Mouse (Mus musculus) MEL (cell line): ENCODE measurements around the gene Sox30. TPM values are rescaled to one million over a fixed set of nuclear protein-coding genes. Genes with fewer than 3 reads are reported as not detected.

Experiments used
- DNase-seq: peaks from one replicate; pipeline ENCODE4 v3.0.0; 2011; ENCODE audit warnings: low read depth, low spot score
- H3K27ac ChIP-seq: 2 replicates; pipeline ENCODE4 v1.5.1; 2012; ENCODE audit warnings: low read depth, mild to moderate bottlenecking, control low read depth, low read length, moderate library complexity; ENCODE audit not compliant: control insufficient read depth
- H3K27me3 ChIP-seq, 2 experiments: fragments of 150-350 bp in 1 of 2; sonication (generic) in 1 of 2; 2 replicates each; pipeline ENCODE4 v1.6.1; 2012; ENCODE audit warnings: low read length in 2 of 2, mild to moderate bottlenecking in 2 of 2, improper control_type of control experiment in 1 of 2, moderate library complexity in 1 of 2; ENCODE audit not compliant: insufficient read depth in 2 of 2, control insufficient read depth in 1 of 2
- H3K36me3 ChIP-seq, 2 experiments: 2 replicates each; pipeline ENCODE4 v1.6.1; 2012 to 2014; ENCODE audit warnings: low read length in 2 of 2, improper control_type of control experiment in 1 of 2, inconsistent platforms in 1 of 2, mild to moderate bottlenecking in 1 of 2; ENCODE audit not compliant: insufficient read depth in 2 of 2, control insufficient read depth in 1 of 2
- H3K4me1 ChIP-seq, 2 experiments: fragments of 150-350 bp in 1 of 2; sonication (generic) in 1 of 2; 2 replicates each; pipeline ENCODE4 v1.6.1; 2012; ENCODE audit warnings: low read length in 2 of 2, improper control_type of control experiment in 1 of 2, mild to moderate bottlenecking in 1 of 2; ENCODE audit not compliant: insufficient read depth in 2 of 2, control insufficient read depth in 1 of 2
- H3K4me3 ChIP-seq, 2 experiments: fragments of 150-350 bp in 1 of 2; sonication (generic) in 1 of 2; 2 replicates each; pipeline ENCODE4 v1.5.1; 2012; ENCODE audit warnings: low read depth in 2 of 2, low read length in 2 of 2, mild to moderate bottlenecking in 2 of 2, moderate library complexity in 2 of 2, control low read depth in 1 of 2, improper control_type of control experiment in 1 of 2; ENCODE audit not compliant: control insufficient read depth in 1 of 2, insufficient read depth in 1 of 2
- H3K79me2 ChIP-seq: 2 replicates; pipeline ENCODE4 v1.6.1; 2012; ENCODE audit warnings: mild to moderate bottlenecking, low read length, moderate library complexity; ENCODE audit not compliant: control insufficient read depth, poor library complexity, insufficient read depth
- H3K9ac ChIP-seq: 2 replicates; pipeline ENCODE4 v1.6.1; 2012; ENCODE audit warnings: low read depth, mild to moderate bottlenecking, control low read depth, low read length, moderate library complexity; ENCODE audit not compliant: control insufficient read depth, poor library complexity, severe bottlenecking
- H3K9me3 ChIP-seq: fragments of 150-350 bp; sonication (generic); replicated peaks from 2 replicates; pipeline ENCODE4 v1.6.1; 2012; ENCODE audit warnings: mild to moderate bottlenecking, low read length, improper control_type of control experiment, moderate library complexity; ENCODE audit not compliant: insufficient read depth
- BHLHE40 ChIP-seq: IDR thresholded peaks from 2 replicates; pipeline ENCODE4 v1.6.1; 2012; ENCODE audit warnings: low read depth, mild to moderate bottlenecking, inconsistent platforms, low read length, improper control_type of control experiment, borderline replicate concordance
- CHD1 ChIP-seq: IDR thresholded peaks from 2 replicates; pipeline ENCODE4 v1.6.1; 2012; ENCODE audit warnings: low read depth, mild to moderate bottlenecking, inconsistent platforms, low read length, improper control_type of control experiment
- CTCF ChIP-seq, 3 experiments: IDR thresholded peaks in 2 of 3; conservative IDR thresholded peaks in 1 of 3; 2 replicates each; pipeline ENCODE4 v1.5.1; 2011 to 2012; ENCODE audit warnings: low read length in 3 of 3, low read depth in 2 of 3, mild to moderate bottlenecking in 2 of 3, improper control_type of control experiment in 1 of 3, inconsistent platforms in 1 of 3, mixed read lengths in 1 of 3, moderate library complexity in 1 of 3; ENCODE audit not compliant: control insufficient read depth in 1 of 3, insufficient read depth in 1 of 3, poor library complexity in 1 of 3, severe bottlenecking in 1 of 3
- E2F4 ChIP-seq: IDR thresholded peaks from 2 replicates; pipeline ENCODE4 v1.6.1; 2011; ENCODE audit warnings: low read depth, low read length, improper control_type of control experiment, borderline replicate concordance
- EP300 ChIP-seq, 2 experiments: IDR thresholded peaks; 2 replicates each; pipeline ENCODE4 v1.6.1; 2011; ENCODE audit warnings: improper control_type of control experiment in 2 of 2, low read length in 2 of 2, low read depth in 1 of 2, mild to moderate bottlenecking in 1 of 2
- ETS1 ChIP-seq: IDR thresholded peaks from 2 replicates; pipeline ENCODE4 v1.6.1; 2012; ENCODE audit warnings: low read depth, mild to moderate bottlenecking, inconsistent platforms, low read length, improper control_type of control experiment, moderate library complexity
- GABPA ChIP-seq: IDR thresholded peaks from 2 replicates; pipeline ENCODE4 v1.6.1; 2012; ENCODE audit warnings: low read depth, mild to moderate bottlenecking, inconsistent platforms, low read length, improper control_type of control experiment, moderate library complexity
- HCFC1 ChIP-seq: IDR thresholded peaks from 2 replicates; pipeline ENCODE4 v1.6.1; 2012; ENCODE audit warnings: low read depth, mild to moderate bottlenecking, inconsistent platforms, low read length, improper control_type of control experiment, moderate library complexity
- JUND ChIP-seq: IDR thresholded peaks from 2 replicates; pipeline ENCODE4 v1.6.1; 2011; ENCODE audit warnings: low read depth, mild to moderate bottlenecking, improper control_type of control experiment, low read length
- KAT2A ChIP-seq: conservative IDR thresholded peaks from 2 replicates; pipeline ENCODE4 v1.6.1; 2012; ENCODE audit warnings: low read depth, low read length, improper control_type of control experiment, inconsistent platforms
- MAFK ChIP-seq: IDR thresholded peaks from 2 replicates; pipeline ENCODE4 v1.6.1; 2011; ENCODE audit warnings: low read depth, mild to moderate bottlenecking, low read length, improper control_type of control experiment, borderline replicate concordance
- MAZ ChIP-seq: IDR thresholded peaks from 2 replicates; pipeline ENCODE4 v1.6.1; 2012; ENCODE audit warnings: low read depth, mild to moderate bottlenecking, inconsistent platforms, low read length, improper control_type of control experiment
- MEF2A ChIP-seq: IDR thresholded peaks from 2 replicates; pipeline ENCODE4 v1.6.1; 2014; ENCODE audit warnings: low read depth, mild to moderate bottlenecking, inconsistent platforms, low read length, improper control_type of control experiment; ENCODE audit not compliant: poor library complexity, insufficient replicate concordance, severe bottlenecking; ENCODE audit errors: extremely low read depth
- MXI1 ChIP-seq: IDR thresholded peaks from 2 replicates; pipeline ENCODE4 v1.6.1; 2011; ENCODE audit warnings: mild to moderate bottlenecking, low read depth, low read length, improper control_type of control experiment
- MYB ChIP-seq: IDR thresholded peaks from 2 replicates; pipeline ENCODE4 v1.6.1; 2011; ENCODE audit warnings: mild to moderate bottlenecking, low read depth, low read length, improper control_type of control experiment
- NELFE ChIP-seq: IDR thresholded peaks from 2 replicates; pipeline ENCODE4 v1.6.1; 2011; ENCODE audit warnings: low read depth, low read length, improper control_type of control experiment
- NRF1 ChIP-seq: IDR thresholded peaks from 2 replicates; pipeline ENCODE4 v1.6.1; 2014; ENCODE audit warnings: low read depth, mild to moderate bottlenecking, inconsistent platforms, low read length, improper control_type of control experiment, moderate library complexity; ENCODE audit not compliant: poor library complexity, insufficient read depth, severe bottlenecking
- POLR2A ChIP-seq, 2 experiments: IDR thresholded peaks; 2 replicates each; pipeline ENCODE4 v1.6.1; 2011 to 2012; ENCODE audit warnings: low read length in 2 of 2, mild to moderate bottlenecking in 2 of 2, control low read depth in 1 of 2, improper control_type of control experiment in 1 of 2, low read depth in 1 of 2, moderate library complexity in 1 of 2; ENCODE audit not compliant: control insufficient read depth in 1 of 2, insufficient read depth in 1 of 2, poor library complexity in 1 of 2
- RAD21 ChIP-seq: IDR thresholded peaks from 2 replicates; pipeline ENCODE4 v1.6.1; 2011; ENCODE audit warnings: mild to moderate bottlenecking, low read depth, low read length, improper control_type of control experiment
- SMC3 ChIP-seq: IDR thresholded peaks from 2 replicates; pipeline ENCODE4 v1.6.1; 2011; ENCODE audit warnings: low read depth, low read length, improper control_type of control experiment
- TBP ChIP-seq: IDR thresholded peaks from 2 replicates; pipeline ENCODE4 v1.8.0; 2011; ENCODE audit warnings: low read depth, low read length, improper control_type of control experiment
- TCF12 ChIP-seq: IDR thresholded peaks from 2 replicates; pipeline ENCODE4 v1.6.1; 2014; ENCODE audit warnings: low read depth, mild to moderate bottlenecking, inconsistent platforms, low read length, improper control_type of control experiment, moderate library complexity
- UBTF ChIP-seq: IDR thresholded peaks from 2 replicates; pipeline ENCODE4 v1.6.1; 2012; ENCODE audit warnings: low read depth, mild to moderate bottlenecking, inconsistent platforms, low read length, improper control_type of control experiment, moderate library complexity, borderline replicate concordance; ENCODE audit not compliant: insufficient read depth
- USF1 ChIP-seq: IDR thresholded peaks from 2 replicates; pipeline ENCODE4 v1.6.1; 2014; ENCODE audit warnings: low read depth, mild to moderate bottlenecking, inconsistent platforms, low read length, improper control_type of control experiment, moderate library complexity
- USF2 ChIP-seq, 2 experiments: IDR thresholded peaks; 2 replicates each; pipeline ENCODE4 v1.6.1; 2011 to 2012; ENCODE audit warnings: improper control_type of control experiment in 2 of 2, low read length in 2 of 2, borderline replicate concordance in 1 of 2, inconsistent platforms in 1 of 2, low read depth in 1 of 2, mild to moderate bottlenecking in 1 of 2; ENCODE audit not compliant: insufficient read depth in 1 of 2
- ZC3H11A ChIP-seq: IDR thresholded peaks from 2 replicates; pipeline ENCODE4 v1.6.1; 2012; ENCODE audit warnings: low read depth, mild to moderate bottlenecking, inconsistent platforms, low read length, improper control_type of control experiment
- ZKSCAN1 ChIP-seq: IDR thresholded peaks from 2 replicates; pipeline ENCODE4 v1.6.1; 2012; ENCODE audit warnings: low read depth, mild to moderate bottlenecking, inconsistent platforms, low read length, improper control_type of control experiment, moderate library complexity
- ZMIZ1 ChIP-seq: IDR thresholded peaks from 2 replicates; pipeline ENCODE4 v1.6.1; 2012; ENCODE audit warnings: low read depth, mild to moderate bottlenecking, inconsistent platforms, low read length, improper control_type of control experiment, moderate library complexity
- polyA plus RNA-seq, 2 experiments: library from polyadenylated mRNA; stranded (reverse) in 1 of 2; unstranded in 1 of 2; fragments of >175 nt in 1 of 2; fragments of >200 nt in 1 of 2; gene quantifications; 2 replicates each; pipeline versions ENCODE4 v1.2.1 to v1.2.4; 2012; ENCODE audit warnings: low replicate concordance in 2 of 2, low read depth in 1 of 2; ENCODE audit not compliant: insufficient read length in 2 of 2, insufficient read depth in 1 of 2, missing spikeins in 1 of 2
- total RNA-seq: library from RNA; depleted of rRNA; stranded (reverse); fragments of 300-350 nt; gene quantifications from 2 replicates; pipeline ENCODE4 v1.2.3, GENCODE M21; 2012

Gene Sox30
- total and polyA plus RNA-seq, 3 experiments = not detected

GRCm38 (mm10) chr11:45947491-45947890 is 32.6 kb upstream of the Sox30 start:
- Histone ChIP-seq H3K4me1 (peaks cover 2 to 8% of the 10 kb centered on the region in 2 experiments), H3K27me3 (no peaks in the 10 kb centered on the region), H3K27ac (no peak overlapping the region), H3K36me3 (peaks cover 3 to 14% of the 10 kb centered on the region in 2 experiments; a peak in 3 of 4 replicates), H3K79me2 (peaks cover 20% of the 10 kb centered on the region), H3K9ac (no peak overlapping the region), H3K4me3 (no peak overlapping the region), H3K9me3 (no peaks in the 10 kb centered on the region)
- DNase-seq = no peak
- no peak for TF ChIP-seq SMC3
- TF ChIP-seq ZKSCAN1 = no peak
- no peak for TF ChIP-seq TBP
- no peak for TF ChIP-seq ZC3H11A
- no peak for TF ChIP-seq KAT2A
- TF ChIP-seq MEF2A = no peak
- no peak for TF ChIP-seq UBTF
- TF ChIP-seq NRF1 = no peak
- no peak for TF ChIP-seq CHD1
- TF ChIP-seq POLR2A (IDR thresholded peaks at IDR 0.05; ENCODE audit: control insufficient read depth in 1 of 2, insufficient read depth in 1 of 2, low read depth in 1 of 2, low read length in 2 of 2, poor library complexity in 1 of 2) = no peak
- TF ChIP-seq JUND = no peak
- TF ChIP-seq USF2 (IDR thresholded peaks at IDR 0.05; ENCODE audit: borderline replicate concordance in 1 of 2, insufficient read depth in 1 of 2, low read depth in 1 of 2, low read length in 2 of 2) = no peak
- TF ChIP-seq E2F4 = no peak
- no peak for TF ChIP-seq RAD21
- TF ChIP-seq MYB = no peak
- TF ChIP-seq CTCF (IDR thresholded peaks at IDR 0.05 in 2 of 3, conservative IDR thresholded peaks at IDR 0.05 in 1 of 3; ENCODE audit: control insufficient read depth in 1 of 3, insufficient read depth in 1 of 3, low read depth in 2 of 3, low read length in 3 of 3, poor library complexity in 1 of 3, severe bottlenecking in 1 of 3) = no peak

- peak within 1 kb of the TSS; percentile 88 for H3K9ac ChIP-seq
- H3K79me2 ChIP-seq = peaks cover 6% of the 10 kb centered on the region
- H3K27me3 ChIP-seq = no peaks in the 10 kb centered on the region
- peaks cover 0 to 5% of the 10 kb centered on the region in 2 experiments; a peak in 2 of 4 replicates for H3K36me3 ChIP-seq
- H3K9me3 ChIP-seq = no peaks in the 10 kb centered on the region
- H3K4me1 ChIP-seq = peaks cover 3 to 10% of the 10 kb centered on the region in 2 experiments; a peak in 1 of 4 replicates
- peak within 1 kb of the TSS; percentile 76 to 80 for H3K4me3 ChIP-seq
- peak within 1 kb of the TSS; percentile 93 for H3K27ac ChIP-seq
- DNase-seq = peak; percentile 99
- peak; percentile 98 for TF ChIP-seq MXI1
- peak; percentile 94 for TF ChIP-seq NELFE
- peak; percentile 75 for TF ChIP-seq TCF12
- no peak for TF ChIP-seq USF2 (IDR thresholded peaks at IDR 0.05; ENCODE audit: borderline replicate concordance in 1 of 2, insufficient read depth in 1 of 2, low read depth in 1 of 2, low read length in 2 of 2)
- no peak for TF ChIP-seq RAD21
- TF ChIP-seq USF1 = peak; percentile 62; the same call in 1 of the 2 replicates
- peak; percentile 64 for TF ChIP-seq ETS1
- TF ChIP-seq E2F4 = no peak
- peak; percentile 83; the same call in 1 of the 2 replicates for TF ChIP-seq MAZ
- TF ChIP-seq MAFK = no peak; the same call in 1 of the 2 replicates
- peak; percentile 52; the same call in 1 of the 2 replicates for TF ChIP-seq ZMIZ1
- TF ChIP-seq EP300 (IDR thresholded peaks at IDR 0.05; ENCODE audit: low read depth in 1 of 2, low read length in 2 of 2) = no peak; a peak in 1 of 4 replicates
- peak; percentile 79 to 91; a peak in 3 of 4 replicates for TF ChIP-seq POLR2A (IDR thresholded peaks at IDR 0.05; ENCODE audit: control insufficient read depth in 1 of 2, insufficient read depth in 1 of 2, low read depth in 1 of 2, low read length in 2 of 2, poor library complexity in 1 of 2)
- TF ChIP-seq HCFC1 = peak; percentile 96
- no peak for TF ChIP-seq BHLHE40
- peak; percentile 93 for TF ChIP-seq TBP
- no peak for TF ChIP-seq JUND
- no peak for TF ChIP-seq MEF2A
- no peak; the same call in 1 of the 2 replicates for TF ChIP-seq KAT2A
- TF ChIP-seq GABPA = no peak
These were observed 24.9 kb upstream of the Sox30 start, which contains the start of gene Thg1l for GRCm38 (mm10) chr11:45955127-45955627. Gene Thg1l (minus strand): TSS chr11:45955494.
